Mouse (Mus musculus): Measurements from ENCODE around the gene N6amt1. TPM values are rescaled to one million over a fixed set of nuclear protein-coding genes. Genes with fewer than 3 reads are reported as not detected.

N6amt1 gene
- polyA plus RNA-seq, 1 experiment from 2014 or later = 37.7 TPM

Other genes starting within 250 kb of the N6amt1 start
- gene Ltn1, start 78.4 kb downstream of the N6amt1 start, polyA plus RNA-seq (2014; fragmentation: Nextera tagmentation; extraction: Ambion mirVana) = 18.2 and 36.2 TPM in 2 replicates
- 9.5 and 13.7 TPM in 2 replicates for gene Rwdd2b, start 86.4 kb downstream of the N6amt1 start, polyA plus RNA-seq (2014; fragmentation: Nextera tagmentation; extraction: Ambion mirVana)
- 46.2 and 48.2 TPM in 2 replicates for gene Usp16, start 100.5 kb downstream of the N6amt1 start, polyA plus RNA-seq (2014; fragmentation: Nextera tagmentation; extraction: Ambion mirVana)
- gene Cct8, start 141.7 kb downstream of the N6amt1 start, polyA plus RNA-seq (2014; fragmentation: Nextera tagmentation; extraction: Ambion mirVana) = 499 and 541 TPM in 2 replicates
- gene Map3k7cl, start 199.1 kb downstream of the N6amt1 start, polyA plus RNA-seq (2014; fragmentation: Nextera tagmentation; extraction: Ambion mirVana) = 0.69 and 1.4 TPM in 2 replicates

All from kidney, embryonic 14.5 days (tissue).